Mouse (Mus musculus): ENCODE data around the gene Zyx. TPM values are rescaled to one million over a fixed set of nuclear protein-coding genes. Genes with fewer than 3 reads are reported as not detected.

Zyx gene
- polyA plus RNA-seq, 1 experiment from 2014 or later = 61.3 TPM

DNA sequence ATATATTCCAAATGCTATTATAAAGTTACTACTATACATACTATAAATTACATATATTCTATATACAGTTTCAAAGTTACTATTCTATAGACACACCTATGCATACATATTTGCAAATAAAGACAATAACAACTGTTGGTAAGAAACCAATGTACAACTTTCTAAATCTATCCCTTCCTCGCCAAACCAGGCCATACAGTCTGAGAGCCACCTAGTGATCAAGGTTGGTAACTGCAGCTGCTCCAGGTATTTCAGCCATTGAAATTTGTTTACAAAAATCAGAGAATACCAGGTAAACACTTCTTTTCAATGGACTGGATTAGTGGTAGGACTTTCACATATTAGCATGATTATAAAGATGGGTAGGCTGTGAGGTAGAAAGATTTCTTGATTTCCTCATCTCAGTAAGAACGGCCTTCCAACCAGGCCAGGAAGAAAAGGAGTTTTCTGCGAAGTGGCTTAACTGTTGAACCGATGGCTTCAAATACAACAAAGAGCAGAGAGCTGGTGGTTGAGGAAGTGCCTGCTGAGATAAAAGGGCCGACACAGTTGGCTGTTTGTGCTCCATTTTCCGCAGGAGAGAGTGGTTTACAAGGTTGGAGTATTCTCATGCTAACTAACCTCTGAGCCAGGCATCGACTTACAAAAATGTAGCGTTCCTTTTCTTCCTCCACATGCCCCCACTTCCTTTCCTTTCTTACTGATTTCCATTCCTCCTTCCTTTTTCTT is 31.1 kb downstream of the Zyx start:
- Histone ChIP-seq H3K9ac (replicated peaks; ENCODE audit: low read length) (no peak overlapping the region), H3K4me2 (ENCODE audit: low read depth, low read length) (no peak overlapping the region), H3K4me3 (ENCODE audit: low read depth, low read length) (no peak overlapping the region), H3K27ac (replicated peaks; ENCODE audit: low read depth, low read length) (no peak overlapping the region), H3K36me3 (replicated peaks; ENCODE audit: control insufficient read depth, insufficient read depth, low read depth, low read length) (no peaks in the 10 kb centered on the region), H3K9me3 (replicated peaks; ENCODE audit: control insufficient read depth, low read length) (no peaks in the 10 kb centered on the region), H3K27me3 (ENCODE audit: control insufficient read depth, insufficient read depth, low read length) (no peaks in the 10 kb centered on the region), H3K4me1 (ENCODE audit: control insufficient read depth, insufficient read depth, low read length) (no peaks in the 10 kb centered on the region)
- DNase-seq (ENCODE audit: low spot score) (peak; percentile 79), ATAC-seq (replicated peaks; ENCODE audit: insufficient number of reproducible peaks, low FRiP score, low TSS enrichment, low read depth) (no peak)
- WGBS = 9% methylated on average over 8 of the region's 8 CpGs

DNA sequence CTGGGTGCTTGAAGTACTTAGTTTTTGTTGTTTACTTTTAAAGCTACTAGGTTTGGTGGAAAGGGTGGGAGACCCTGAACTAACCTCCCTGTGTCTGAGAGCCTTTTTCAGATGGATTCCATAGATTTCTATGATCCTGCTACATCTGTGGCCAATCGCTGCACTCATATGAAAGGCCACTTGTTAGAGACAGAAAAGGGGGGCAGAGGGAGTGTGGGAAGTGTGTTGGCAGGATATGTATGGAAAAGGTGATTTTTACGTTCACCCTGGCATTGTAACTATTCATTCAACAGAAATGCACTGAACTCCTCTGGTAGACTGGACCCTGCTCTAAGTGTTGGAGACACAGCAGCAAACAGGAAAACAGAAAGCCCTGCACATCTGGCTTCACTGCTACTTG is 31.8 kb downstream of the Zyx start:
- no peaks in the 10 kb centered on the region for H3K36me3 ChIP-seq (replicated peaks; ENCODE audit: control insufficient read depth, insufficient read depth, low read depth, low read length)
- no peaks in the 10 kb centered on the region for H3K9me3 ChIP-seq (replicated peaks; ENCODE audit: control insufficient read depth, low read length)
- H3K4me3 ChIP-seq (ENCODE audit: low read depth, low read length) = no peak overlapping the region
- ATAC-seq (replicated peaks; ENCODE audit: insufficient number of reproducible peaks, low FRiP score, low TSS enrichment, low read depth) (no peak), DNase-seq (ENCODE audit: low spot score) (no peak)
- H3K27ac ChIP-seq (replicated peaks; ENCODE audit: low read depth, low read length) = no peak overlapping the region
- H3K27me3 ChIP-seq (ENCODE audit: control insufficient read depth, insufficient read depth, low read length) = no peaks in the 10 kb centered on the region
- 38% methylated on average over 2 of the region's 2 CpGs for WGBS
- H3K4me2 ChIP-seq (ENCODE audit: low read depth, low read length) = no peak overlapping the region
- H3K4me1 ChIP-seq (ENCODE audit: control insufficient read depth, insufficient read depth, low read length) = no peaks in the 10 kb centered on the region
- no peak overlapping the region for H3K9ac ChIP-seq (replicated peaks; ENCODE audit: low read length)

DNA sequence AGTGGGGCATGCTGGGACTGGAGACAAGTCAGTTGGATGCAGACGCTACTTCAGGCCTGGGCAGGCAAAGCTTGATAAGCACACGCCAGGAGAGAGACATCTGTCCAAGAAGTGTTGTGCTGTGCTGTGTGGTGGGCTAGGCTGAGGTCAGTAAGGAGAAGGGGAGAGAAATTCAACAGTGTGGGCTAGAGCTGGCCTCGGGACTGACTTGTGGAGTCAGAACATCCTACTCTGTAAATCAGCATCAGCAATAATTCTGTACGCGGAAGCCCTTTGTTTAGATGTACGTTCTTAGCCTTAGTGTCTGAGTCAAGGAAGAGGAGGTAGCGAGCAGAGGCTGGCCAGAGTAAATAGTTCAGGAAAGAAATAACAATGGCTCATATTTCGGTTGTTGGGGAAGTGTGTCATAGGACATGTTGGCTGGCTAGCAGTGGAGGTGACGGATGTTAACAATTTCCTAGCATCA is 32.5 kb downstream of the Zyx start:
- DNase-seq (ENCODE audit: low spot score) = no peak
- Histone ChIP-seq H3K9ac (replicated peaks; ENCODE audit: low read length) (no peak overlapping the region), H3K27ac (replicated peaks; ENCODE audit: low read depth, low read length) (no peak overlapping the region), H3K4me3 (ENCODE audit: low read depth, low read length) (no peak overlapping the region), H3K9me3 (replicated peaks; ENCODE audit: control insufficient read depth, low read length) (no peaks in the 10 kb centered on the region), H3K27me3 (ENCODE audit: control insufficient read depth, insufficient read depth, low read length) (no peaks in the 10 kb centered on the region), H3K4me1 (ENCODE audit: control insufficient read depth, insufficient read depth, low read length) (no peaks in the 10 kb centered on the region), H3K36me3 (replicated peaks; ENCODE audit: control insufficient read depth, insufficient read depth, low read depth, low read length) (no peaks in the 10 kb centered on the region), H3K4me2 (ENCODE audit: low read depth, low read length) (no peak overlapping the region)
- ATAC-seq (replicated peaks; ENCODE audit: insufficient number of reproducible peaks, low FRiP score, low TSS enrichment, low read depth) = no peak
- 48% methylated on average over 9 of the region's 9 CpGs for WGBS

DNA sequence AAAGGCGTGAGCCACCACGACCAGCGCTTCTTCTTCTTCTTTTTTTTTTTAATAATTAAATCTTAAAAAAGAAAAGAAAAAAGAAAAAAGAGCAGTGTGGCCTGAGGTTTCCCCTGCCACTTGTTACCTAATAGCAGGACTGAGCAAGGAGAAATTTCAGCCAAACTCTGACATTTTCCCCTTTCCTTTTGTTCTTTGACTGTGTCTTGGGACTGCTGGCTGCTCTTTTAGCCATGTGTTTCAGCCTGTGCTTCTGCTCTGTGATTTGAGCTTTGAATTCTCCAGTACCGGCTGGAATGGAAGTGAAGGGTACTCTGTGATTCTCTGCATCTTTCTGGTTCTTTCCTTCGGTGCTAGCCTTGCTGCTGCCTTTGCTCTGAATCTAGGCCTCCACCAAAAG is 33.9 kb downstream of the Zyx start:
- no peaks in the 10 kb centered on the region for H3K27me3 ChIP-seq (ENCODE audit: control insufficient read depth, insufficient read depth, low read length)
- DNase-seq (ENCODE audit: low spot score) (no peak), ATAC-seq (replicated peaks; ENCODE audit: insufficient number of reproducible peaks, low FRiP score, low TSS enrichment, low read depth) (no peak)
- no peaks in the 10 kb centered on the region for H3K36me3 ChIP-seq (replicated peaks; ENCODE audit: control insufficient read depth, insufficient read depth, low read depth, low read length)
- H3K4me1 ChIP-seq (ENCODE audit: control insufficient read depth, insufficient read depth, low read length) = no peaks in the 10 kb centered on the region
- H3K4me2 ChIP-seq (ENCODE audit: low read depth, low read length) = no peak overlapping the region
- 92% methylated on average over 5 of the region's 5 CpGs for WGBS
- no peak overlapping the region for H3K4me3 ChIP-seq (ENCODE audit: low read depth, low read length)
- no peaks in the 10 kb centered on the region for H3K9me3 ChIP-seq (replicated peaks; ENCODE audit: control insufficient read depth, low read length)
- no peak overlapping the region for H3K9ac ChIP-seq (replicated peaks; ENCODE audit: low read length)
- no peak overlapping the region for H3K27ac ChIP-seq (replicated peaks; ENCODE audit: low read depth, low read length)

DNA sequence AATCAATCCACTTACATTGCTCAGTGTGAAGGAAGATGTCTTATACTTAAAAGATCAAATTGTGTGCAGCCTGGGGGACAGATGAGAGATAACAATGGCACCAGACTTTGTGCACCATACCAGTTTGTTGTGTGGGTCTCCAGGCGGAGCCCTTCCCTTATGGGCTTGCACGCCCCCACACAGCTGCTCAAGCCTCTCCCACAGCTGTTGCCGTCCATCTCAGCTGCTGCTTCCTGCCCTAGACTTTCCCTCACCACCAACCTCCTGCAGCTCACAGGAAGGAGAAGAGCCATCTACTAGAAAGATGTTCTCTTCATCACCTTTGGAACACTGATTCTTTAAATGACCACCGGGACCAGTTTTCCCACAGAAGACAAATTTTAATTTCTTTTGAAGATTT is 36.2 kb downstream of the Zyx start:
- Histone ChIP-seq H3K36me3 (replicated peaks; ENCODE audit: control insufficient read depth, insufficient read depth, low read depth, low read length) (no peaks in the 10 kb centered on the region), H3K9me3 (replicated peaks; ENCODE audit: control insufficient read depth, low read length) (no peaks in the 10 kb centered on the region), H3K27me3 (ENCODE audit: control insufficient read depth, insufficient read depth, low read length) (no peaks in the 10 kb centered on the region), H3K4me3 (ENCODE audit: low read depth, low read length) (no peak overlapping the region), H3K4me1 (ENCODE audit: control insufficient read depth, insufficient read depth, low read length) (no peaks in the 10 kb centered on the region), H3K27ac (replicated peaks; ENCODE audit: low read depth, low read length) (no peak overlapping the region), H3K9ac (replicated peaks; ENCODE audit: low read length) (no peak overlapping the region), H3K4me2 (ENCODE audit: low read depth, low read length) (no peak overlapping the region)
- no peak for ATAC-seq (replicated peaks; ENCODE audit: insufficient number of reproducible peaks, low FRiP score, low TSS enrichment, low read depth)
- DNase-seq (ENCODE audit: low spot score) = no peak
- 60% methylated on average over 4 of the region's 4 CpGs for WGBS

DNA sequence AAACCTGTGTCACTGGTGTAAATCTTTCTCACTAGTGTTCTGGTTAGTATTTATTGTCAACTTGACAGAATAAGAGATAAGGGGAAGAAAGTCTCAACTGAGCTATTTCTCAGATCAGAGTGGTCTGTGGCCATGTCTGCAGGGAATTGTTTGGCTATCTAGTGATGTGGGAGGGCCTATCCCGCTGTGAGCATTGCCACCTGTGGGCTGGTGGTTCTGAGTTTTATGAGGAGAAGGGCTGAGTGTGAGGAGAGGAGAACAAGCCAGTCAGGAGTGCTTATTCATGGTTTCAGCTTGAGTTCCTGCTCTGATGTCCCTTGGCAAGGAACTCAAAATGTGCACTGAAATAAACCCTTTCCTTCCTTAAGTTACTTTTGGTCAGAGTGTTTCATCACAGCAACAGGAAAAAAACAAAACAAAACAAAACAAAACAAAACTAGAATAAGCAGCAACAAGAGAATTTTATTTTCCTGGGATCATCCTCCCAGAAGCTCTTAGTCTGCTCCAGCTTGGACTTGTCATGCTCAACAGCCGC is 42.4 kb downstream of the Zyx start:
- ATAC-seq (replicated peaks; ENCODE audit: insufficient number of reproducible peaks, low FRiP score, low TSS enrichment, low read depth) (no peak), DNase-seq (ENCODE audit: low spot score) (no peak)
- Histone ChIP-seq H3K4me1 (ENCODE audit: control insufficient read depth, insufficient read depth, low read length) (no peaks in the 10 kb centered on the region), H3K4me2 (ENCODE audit: low read depth, low read length) (no peak overlapping the region), H3K9me3 (replicated peaks; ENCODE audit: control insufficient read depth, low read length) (no peaks in the 10 kb centered on the region), H3K36me3 (replicated peaks; ENCODE audit: control insufficient read depth, insufficient read depth, low read depth, low read length) (no peaks in the 10 kb centered on the region), H3K27me3 (ENCODE audit: control insufficient read depth, insufficient read depth, low read length) (no peaks in the 10 kb centered on the region), H3K9ac (replicated peaks; ENCODE audit: low read length) (no peak overlapping the region), H3K4me3 (ENCODE audit: low read depth, low read length) (no peak overlapping the region), H3K27ac (replicated peaks; ENCODE audit: low read depth, low read length) (no peak overlapping the region)
- WGBS = 44% methylated on average over 2 of the region's 2 CpGs

DNA sequence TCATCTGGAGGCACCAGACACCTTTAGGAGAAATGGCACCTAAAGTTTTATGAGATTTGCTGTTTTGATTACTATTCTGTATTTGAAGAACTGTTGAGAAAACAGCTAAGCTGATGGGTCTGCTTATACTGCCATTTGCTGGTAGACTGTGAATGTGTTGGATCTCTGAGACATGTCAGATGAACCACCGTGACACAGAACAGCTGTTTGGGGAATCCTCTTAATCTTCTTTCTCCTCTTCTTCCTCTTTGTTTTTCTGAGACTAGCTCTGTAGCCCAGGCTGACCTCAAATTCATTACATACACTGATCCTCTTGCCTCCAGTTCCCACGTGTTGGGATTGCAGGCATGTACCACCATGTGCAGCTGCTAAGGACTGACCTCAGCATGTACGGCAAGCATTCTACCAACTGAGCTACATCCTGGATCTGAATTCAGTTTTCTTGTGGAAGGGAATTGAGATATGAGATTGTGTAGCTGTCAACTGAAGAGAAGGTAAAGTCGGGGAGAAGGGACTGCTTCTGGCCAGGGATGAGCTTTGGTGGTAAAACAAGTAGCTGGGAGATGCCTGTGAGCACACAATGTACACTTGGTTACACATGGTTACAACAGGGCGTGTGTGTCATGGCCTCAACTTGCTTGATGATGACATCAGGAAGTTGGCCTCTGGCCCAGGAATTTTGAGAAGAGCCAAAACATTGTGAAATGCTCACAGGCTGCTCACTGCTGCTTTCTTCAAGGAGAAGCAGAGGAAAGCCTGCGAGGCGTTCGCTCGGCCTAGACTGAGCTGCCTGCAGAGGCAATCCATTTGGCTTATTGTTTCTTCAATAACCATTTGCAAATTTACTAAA is 46.8 kb downstream of the Zyx start:
- no peak for ATAC-seq (replicated peaks; ENCODE audit: insufficient number of reproducible peaks, low FRiP score, low TSS enrichment, low read depth)
- Histone ChIP-seq H3K4me2 (ENCODE audit: low read depth, low read length) (no peak overlapping the region), H3K36me3 (replicated peaks; ENCODE audit: control insufficient read depth, insufficient read depth, low read depth, low read length) (no peaks in the 10 kb centered on the region), H3K27me3 (ENCODE audit: control insufficient read depth, insufficient read depth, low read length) (no peaks in the 10 kb centered on the region), H3K27ac (replicated peaks; ENCODE audit: low read depth, low read length) (no peak overlapping the region), H3K9ac (replicated peaks; ENCODE audit: low read length) (no peak overlapping the region), H3K9me3 (replicated peaks; ENCODE audit: control insufficient read depth, low read length) (no peaks in the 10 kb centered on the region), H3K4me3 (ENCODE audit: low read depth, low read length) (no peak overlapping the region), H3K4me1 (ENCODE audit: control insufficient read depth, insufficient read depth, low read length) (no peaks in the 10 kb centered on the region)
- 74% methylated on average over 9 of the region's 9 CpGs for WGBS
- DNase-seq (ENCODE audit: low spot score) = no peak

Measured in embryonic facial prominence, embryonic 11.5 days (tissue).